Mouse (Mus musculus): ENCODE data around the gene Tmf1. TPM values are rescaled to one million over a fixed set of nuclear protein-coding genes. Genes with fewer than 3 reads are reported as not detected.

Tmf1 gene
- polyA plus RNA-seq, 1 experiment from 2014 or later, result 38.3 TPM

DNA sequence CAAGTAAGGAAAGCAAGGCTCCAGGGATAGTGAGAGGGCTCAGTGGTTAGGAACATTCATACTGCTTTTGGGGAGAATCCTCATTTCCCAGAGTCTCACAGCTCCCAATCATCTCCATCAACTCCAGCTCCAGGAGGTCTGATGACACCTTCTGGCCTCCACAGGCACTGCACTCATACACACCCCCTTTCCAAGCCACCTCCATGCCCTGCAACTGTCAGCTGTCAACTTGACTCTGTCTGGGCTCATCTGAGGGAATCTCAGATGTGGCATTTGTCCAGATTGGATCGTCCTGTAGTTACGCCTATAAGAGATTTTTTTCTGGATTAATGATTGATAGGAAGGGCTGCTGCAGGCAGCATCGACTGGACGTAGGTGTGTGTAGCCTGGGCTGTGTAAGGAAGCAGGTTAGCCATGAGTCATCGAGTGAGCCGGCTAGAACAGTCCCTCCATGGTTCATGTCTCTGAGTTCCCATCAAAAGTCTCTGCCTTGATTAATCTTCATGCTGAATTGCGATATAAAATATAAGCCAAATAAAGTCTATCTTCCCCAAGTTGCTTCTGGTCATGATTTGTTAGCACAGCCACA, 74.6 kb downstream of the Tmf1 start:
- H3K9me3 ChIP-seq, result no peaks in the 10 kb centered on the region
- no peak overlapping the region for H3K4me3 ChIP-seq (replicated peaks)
- no peak overlapping the region for H3K9ac ChIP-seq (replicated peaks)
- WGBS, result 78% methylated on average over 7 of the region's 7 CpGs
- peaks cover 12% of the 10 kb centered on the region for H3K4me1 ChIP-seq (replicated peaks)
- no peak overlapping the region for H3K27ac ChIP-seq
- no peak overlapping the region for H3K4me2 ChIP-seq
- ATAC-seq (ENCODE audit: insufficient number of reproducible peaks, insufficient read depth, low FRiP score, low TSS enrichment, low read depth), result no peak
- H3K36me3 ChIP-seq, result no peaks in the 10 kb centered on the region
- H3K27me3 ChIP-seq, result peaks cover 26% of the 10 kb centered on the region

Other genes with a start within 250 kb of the Tmf1 start
- 0.46 and 0.71 TPM in 2 replicates for gene Fam19a4, start 118.7 kb downstream of the Tmf1 start, polyA plus RNA-seq (2016; fragmentation: Nextera tagmentation; extraction: Ambion mirVana)
- 13.3 and 14.7 TPM in 2 replicates for gene Eogt, start 29.9 kb downstream of the Tmf1 start, polyA plus RNA-seq (2016; fragmentation: Nextera tagmentation; extraction: Ambion mirVana)
- gene Uba3, start 26.5 kb upstream of the Tmf1 start, polyA plus RNA-seq (2016; fragmentation: Nextera tagmentation; extraction: Ambion mirVana), result 96.6 and 99.4 TPM in 2 replicates
- 45.0 and 47.7 TPM in 2 replicates for gene Arl6ip5, start 31.6 kb upstream of the Tmf1 start, polyA plus RNA-seq (2016; fragmentation: Nextera tagmentation; extraction: Ambion mirVana)
- gene Lmod3, start 73.6 kb upstream of the Tmf1 start, polyA plus RNA-seq (2016; fragmentation: Nextera tagmentation; extraction: Ambion mirVana), result 4.6 and 5.5 TPM in 2 replicates